Mouse (Mus musculus): ENCODE measurements around the gene Rnpepl1.

Gene Rnpepl1

GRCm38 (mm10) chr1:92893896-92894295 is 16.7 kb upstream of the Rnpepl1 start:
- TF ChIP-seq GATA4 (IDR thresholded peaks at IDR 0.05; ENCODE audit: insufficient replicate concordance, low read length): no peak

GRCm38 (mm10) chr1:92895089-92895488 is 15.5 kb upstream of the Rnpepl1 start:
- TF ChIP-seq GATA4 (IDR thresholded peaks at IDR 0.05; ENCODE audit: insufficient replicate concordance, low read length): no peak

- no peak for TF ChIP-seq GATA4 (IDR thresholded peaks at IDR 0.05; ENCODE audit: insufficient replicate concordance, low read length)
Measured at GRCm38 (mm10) chr1:92902786-92903185, 7.8 kb upstream of the Rnpepl1 start, which contains the start of gene Ankmy1. Gene Ankmy1, minus strand, starts transcription at chr1:92902906.

- TF ChIP-seq GATA4 (IDR thresholded peaks at IDR 0.05; ENCODE audit: insufficient replicate concordance, low read length): no peak
Measured at GRCm38 (mm10) chr1:92903627-92904026, 7.0 kb upstream of the Rnpepl1 start.

- TF ChIP-seq GATA4 (IDR thresholded peaks at IDR 0.05; ENCODE audit: insufficient replicate concordance, low read length): no peak
Measured at GRCm38 (mm10) chr1:92905703-92906310, 4.8 kb upstream of the Rnpepl1 start.

GRCm38 (mm10) chr1:92906779-92907631 is 3.6 kb upstream of the Rnpepl1 start, which contains the start of gene Dusp28:
Gene Dusp28, plus strand, starts transcription at chr1:92906981.
- no peak for TF ChIP-seq GATA4 (IDR thresholded peaks at IDR 0.05; ENCODE audit: insufficient replicate concordance, low read length)

GRCm38 (mm10) chr1:92907632-92908360 is 2.8 kb upstream of the Rnpepl1 start:
- TF ChIP-seq GATA4 (IDR thresholded peaks at IDR 0.05; ENCODE audit: insufficient replicate concordance, low read length): no peak

GRCm38 (mm10) chr1:92908664-92909063 is 1.9 kb upstream of the Rnpepl1 start:
- no peak for TF ChIP-seq GATA4 (IDR thresholded peaks at IDR 0.05; ENCODE audit: insufficient replicate concordance, low read length)

GRCm38 (mm10) chr1:92909068-92909467 is 1.5 kb upstream of the Rnpepl1 start:
- no peak for TF ChIP-seq GATA4 (IDR thresholded peaks at IDR 0.05; ENCODE audit: insufficient replicate concordance, low read length)

- no peak for TF ChIP-seq GATA4 (IDR thresholded peaks at IDR 0.05; ENCODE audit: insufficient replicate concordance, low read length)
Measured at GRCm38 (mm10) chr1:92910925-92911720, 540 bp downstream of the Rnpepl1 start.

GRCm38 (mm10) chr1:92911721-92912138 is 1.1 kb downstream of the Rnpepl1 start:
- no peak for TF ChIP-seq GATA4 (IDR thresholded peaks at IDR 0.05; ENCODE audit: insufficient replicate concordance, low read length)

- TF ChIP-seq GATA4 (IDR thresholded peaks at IDR 0.05; ENCODE audit: insufficient replicate concordance, low read length): no peak
Measured at GRCm38 (mm10) chr1:92912286-92912685, 1.7 kb downstream of the Rnpepl1 start.

- TF ChIP-seq GATA4 (IDR thresholded peaks at IDR 0.05; ENCODE audit: insufficient replicate concordance, low read length): no peak
Measured at GRCm38 (mm10) chr1:92914239-92914638, 3.7 kb downstream of the Rnpepl1 start.

GRCm38 (mm10) chr1:92914993-92915392 is 4.4 kb downstream of the Rnpepl1 start:
- TF ChIP-seq GATA4 (IDR thresholded peaks at IDR 0.05; ENCODE audit: insufficient replicate concordance, low read length): no peak

GRCm38 (mm10) chr1:92916725-92917124 is 6.1 kb downstream of the Rnpepl1 start:
- no peak for TF ChIP-seq GATA4 (IDR thresholded peaks at IDR 0.05; ENCODE audit: insufficient replicate concordance, low read length)
